Mouse (Mus musculus): ENCODE results near the gene Ect2l.

Gene Ect2l

GRCm38 (mm10) chr10:18081536-18081935, 129.2 kb downstream of the Ect2l start:
- DNase-seq (ENCODE audit: low read depth): peak; percentile 30

Measured in fibroblast of lung, adult 2 months (primary cell).